Mouse (Mus musculus) stomach, postnatal 0 days (tissue): ENCODE measurements around the gene Plod1. TPM values are rescaled to one million over a fixed set of nuclear protein-coding genes. Genes with fewer than 3 reads are reported as not detected.

ENCODE experiments used
- ATAC-seq: fragments of 200-750 bp; cut with Nextera tagmentation; 2 replicates; pipeline ENCODE4 v1.8.0; 2017; ENCODE audit not compliant: low FRiP score, low TSS enrichment
- DNase-seq: peaks from one replicate; pipeline ENCODE4 v3.0.0-alpha.2; 2016; ENCODE audit warnings: low spot score
- H3K27ac ChIP-seq: fragments of 300-500 bp; sonication (generic); replicated peaks from 2 replicates; pipeline ENCODE4 v1.5.1; 2014; ENCODE audit warnings: mild to moderate bottlenecking, control low read depth
- H3K27me3 ChIP-seq: fragments of 300-500 bp; sonication (generic); 2 replicates; pipeline ENCODE4 v1.6.1; 2014; ENCODE audit warnings: low read length; ENCODE audit not compliant: control insufficient read depth, insufficient read depth
- H3K36me3 ChIP-seq: fragments of 300-500 bp; sonication (generic); 2 replicates; pipeline ENCODE4 v1.6.1; 2014; ENCODE audit warnings: low read length, mixed read lengths; ENCODE audit not compliant: control insufficient read depth, insufficient read depth
- H3K4me1 ChIP-seq: fragments of 300-500 bp; sonication (generic); replicated peaks from 2 replicates; pipeline ENCODE4 v1.6.1; 2014; ENCODE audit warnings: antibody characterized with exemption; ENCODE audit not compliant: control insufficient read depth, insufficient read depth
- H3K4me2 ChIP-seq: fragments of 300-500 bp; sonication (generic); replicated peaks from 2 replicates; pipeline ENCODE4 v1.6.1; 2014; ENCODE audit warnings: low read depth, mild to moderate bottlenecking, control low read depth, moderate library complexity
- H3K4me3 ChIP-seq: fragments of 300-500 bp; sonication (generic); 2 replicates; pipeline ENCODE4 v1.5.1; 2014; ENCODE audit warnings: low read depth, low read length, control low read depth
- H3K9ac ChIP-seq: fragments of 300-500 bp; sonication (generic); 2 replicates; pipeline ENCODE4 v1.6.1; 2014; ENCODE audit warnings: mild to moderate bottlenecking, low read length, control low read depth, mixed read lengths
- H3K9me3 ChIP-seq: fragments of 300-500 bp; sonication (generic); 2 replicates; pipeline ENCODE4 v1.6.1; 2016; ENCODE audit warnings: low read length; ENCODE audit not compliant: control insufficient read depth
- CTCF ChIP-seq: IDR thresholded peaks from 2 replicates; pipeline ENCODE4 v1.5.1; 2016; ENCODE audit warnings: antibody characterized with exemption, low read depth, mild to moderate bottlenecking, moderate library complexity
- EP300 ChIP-seq: optimal IDR thresholded peaks from 2 replicates; pipeline ENCODE3; 2016; ENCODE audit warnings: antibody characterized with exemption
- WGBS: fragments of 180-500 bp; shearing (Covaris S2); extraction: QIAGEN DNeasy Blood & Tissue Kit; methylation state at CpG from one replicate; pipeline ENCODE4 v1.1.7; 2014; 5-methylcytosine and 5-hydroxymethylcytosine counted together
- polyA plus RNA-seq: library from polyadenylated mRNA; unstranded; fragments of >200 nt; fragmentation: Nextera tagmentation; extraction: Ambion mirVana; gene quantifications from 2 replicates; pipeline ENCODE4 v1.2.1, GENCODE M21; 2015

Plod1 gene
- polyA plus RNA-seq, 1 experiment from 2014 or later = 20.1 TPM

GRCm38 (mm10) chr4:147928136-147928535 lies 8.4 kb downstream of the Plod1 start:
- H3K4me3 ChIP-seq = no peak overlapping the region
- H3K4me1 ChIP-seq = no peaks in the 10 kb centered on the region
- no peak overlapping the region for H3K9ac ChIP-seq
- no peak overlapping the region for H3K4me2 ChIP-seq
- 25% methylated on average over 8 of the region's 9 CpGs for WGBS
- no peaks in the 10 kb centered on the region for H3K9me3 ChIP-seq
- no peaks in the 10 kb centered on the region for H3K27me3 ChIP-seq
- 0 out of 2 replicates have a peak overlapping the region, but pooled peaks have one; percentile 8 for H3K27ac ChIP-seq
- no peak; the same call in 1 of the 2 replicates for ATAC-seq
- H3K36me3 ChIP-seq = no peaks in the 10 kb centered on the region; the same call in 1 of the 2 replicates
- no peak for TF ChIP-seq EP300
- TF ChIP-seq CTCF = no peak
- DNase-seq = no peak

DNA sequence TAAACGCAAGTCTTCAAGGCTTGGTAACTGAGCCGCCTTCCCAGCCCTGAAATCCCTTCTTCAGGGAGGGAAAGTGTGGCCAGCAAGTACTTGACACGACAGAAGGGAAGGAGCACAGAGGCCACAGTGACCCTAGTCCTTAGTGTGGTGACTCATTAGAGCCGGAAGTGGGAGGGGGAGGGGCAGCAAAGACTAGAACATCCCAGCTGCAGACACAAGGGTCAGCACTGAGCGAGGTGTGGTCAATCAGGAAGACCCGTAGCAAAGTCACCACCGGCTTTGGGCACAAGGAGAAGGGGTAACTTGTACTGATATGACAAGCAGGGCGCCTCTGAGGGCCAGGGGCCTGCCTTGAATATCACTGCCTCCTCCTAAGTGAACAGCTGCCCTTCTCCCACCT lies 8.9 kb downstream of the Plod1 start:
- DNase-seq = no peak
- Histone ChIP-seq H3K27me3 (no peaks in the 10 kb centered on the region), H3K9ac (no peak overlapping the region), H3K4me1 (no peaks in the 10 kb centered on the region), H3K36me3 (no peaks in the 10 kb centered on the region; the same call in 1 of the 2 replicates), H3K9me3 (no peaks in the 10 kb centered on the region), H3K4me3 (no peak overlapping the region), H3K27ac (0 out of 2 replicates have a peak overlapping the region, but pooled peaks have one; percentile 8), H3K4me2 (no peak overlapping the region)
- TF ChIP-seq CTCF (no peak), EP300 (no peak)
- ATAC-seq = peak; percentile 31; the same call in 1 of the 2 replicates
- WGBS = 46% methylated on average over 8 of the region's 8 CpGs

GRCm38 (mm10) chr4:147922341-147922740 lies 14.2 kb downstream of the Plod1 start:
- 79% methylated on average over 11 of the region's 11 CpGs for WGBS

GRCm38 (mm10) chr4:147920973-147921372 lies 15.6 kb downstream of the Plod1 start:
- 53% methylated on average over 10 of the region's 10 CpGs for WGBS

More at GRCm38 (mm10) chr4:147922341-147922740, 14.2 kb downstream of the Plod1 start:
- Histone ChIP-seq H3K9ac (no peak overlapping the region), H3K4me1 (no peaks in the 10 kb centered on the region), H3K4me2 (no peak overlapping the region), H3K27me3 (no peaks in the 10 kb centered on the region), H3K9me3 (no peaks in the 10 kb centered on the region), H3K36me3 (no peaks in the 10 kb centered on the region; the same call in 1 of the 2 replicates), H3K27ac (no peak overlapping the region), H3K4me3 (no peak overlapping the region)
- TF ChIP-seq EP300 = no peak
- TF ChIP-seq CTCF = no peak
- ATAC-seq = no peak
- DNase-seq = no peak

DNA sequence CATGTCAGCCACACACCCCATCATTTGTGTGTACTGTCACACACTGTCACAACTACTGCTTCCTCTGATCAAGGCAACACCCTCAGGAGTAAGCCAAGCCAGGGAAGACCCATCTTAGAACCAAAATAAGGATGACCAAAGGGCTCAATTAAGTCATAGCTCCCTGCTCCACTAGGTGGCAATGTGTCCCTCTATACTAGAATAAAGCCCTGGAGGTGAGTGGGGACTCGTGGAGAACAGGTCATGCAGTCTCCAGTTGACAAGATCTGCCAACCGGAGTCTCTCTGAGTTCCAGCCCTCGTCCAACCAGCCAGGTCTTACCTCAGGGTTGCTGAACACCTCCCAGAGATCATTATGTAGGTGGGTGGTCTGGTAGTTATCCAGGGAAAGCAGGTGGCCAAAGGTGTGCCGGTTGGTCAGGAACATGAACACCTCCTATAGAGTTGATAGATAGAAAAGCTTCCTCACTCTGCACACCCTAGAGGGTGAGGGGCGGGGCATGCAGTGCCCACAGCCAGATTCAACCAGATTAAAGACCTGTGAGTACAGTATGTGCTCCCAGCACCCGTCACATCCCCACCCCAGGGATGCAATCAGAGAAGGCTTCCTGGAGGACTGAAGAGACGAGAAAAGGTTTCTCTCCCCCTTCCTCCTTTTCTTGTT lies 18.0 kb downstream of the Plod1 start:
- no peaks in the 10 kb centered on the region; the same call in 1 of the 2 replicates for H3K36me3 ChIP-seq
- DNase-seq = peak; percentile 56

More at GRCm38 (mm10) chr4:147920973-147921372, 15.6 kb downstream of the Plod1 start:
- H3K4me2 ChIP-seq = no peak overlapping the region
- H3K27me3 ChIP-seq = no peaks in the 10 kb centered on the region
- no peaks in the 10 kb centered on the region for H3K9me3 ChIP-seq
- ATAC-seq (no peak), DNase-seq (no peak)
- no peak overlapping the region for H3K4me3 ChIP-seq
- H3K9ac ChIP-seq = no peak overlapping the region
- TF ChIP-seq CTCF = no peak
- no peak for TF ChIP-seq EP300
- H3K4me1 ChIP-seq = no peaks in the 10 kb centered on the region
- no peak overlapping the region for H3K27ac ChIP-seq
- no peaks in the 10 kb centered on the region; the same call in 1 of the 2 replicates for H3K36me3 ChIP-seq

DNA sequence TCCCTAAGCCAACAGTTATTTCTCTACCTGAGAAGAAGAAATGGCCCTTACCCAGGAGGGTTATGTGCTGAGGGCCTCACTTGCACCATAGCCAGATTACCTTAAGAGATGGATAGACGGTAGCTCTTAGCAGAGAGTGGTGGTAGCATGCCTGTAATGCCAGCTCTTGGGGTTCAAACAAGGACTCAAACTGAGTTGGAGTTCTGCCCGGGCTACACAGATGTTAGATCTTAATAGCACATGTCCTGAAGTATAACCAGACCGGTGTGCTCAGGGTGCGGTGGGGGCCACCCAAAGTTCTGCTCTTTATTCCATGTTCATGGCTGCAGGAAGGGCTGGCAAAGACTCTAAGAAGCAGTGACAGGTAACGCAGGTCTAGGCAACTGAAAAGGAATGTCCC lies 27.1 kb downstream of the Plod1 start:
- TF ChIP-seq CTCF (no peak), EP300 (no peak)
- no peak overlapping the region for H3K4me3 ChIP-seq
- 88% methylated on average over 5 of the region's 5 CpGs for WGBS
- H3K36me3 ChIP-seq = no peaks in the 10 kb centered on the region; the same call in 1 of the 2 replicates
- H3K4me1 ChIP-seq = 0 out of 2 replicates have a peak, but pooled peaks cover 2% of the 10 kb centered on the region
- ATAC-seq (no peak), DNase-seq (no peak)
- no peaks in the 10 kb centered on the region for H3K9me3 ChIP-seq
- H3K9ac ChIP-seq = no peak overlapping the region
- H3K27me3 ChIP-seq = no peaks in the 10 kb centered on the region
- H3K4me2 ChIP-seq = no peak overlapping the region
- H3K27ac ChIP-seq = no peak overlapping the region

More for the DNA sequence above, 18.0 kb downstream of the Plod1 start:
- TF ChIP-seq CTCF (peak; percentile 82), EP300 (no peak)
- Histone ChIP-seq H3K4me2 (no peak overlapping the region), H3K4me3 (no peak overlapping the region), H3K4me1 (no peaks in the 10 kb centered on the region), H3K27me3 (no peaks in the 10 kb centered on the region), H3K9me3 (no peaks in the 10 kb centered on the region), H3K27ac (no peak overlapping the region), H3K9ac (no peak overlapping the region)
- 0 out of 2 replicates have a peak, but pooled peaks have one; percentile 46 for ATAC-seq
- WGBS = 57% methylated on average over 7 of the region's 7 CpGs
